Mouse (Mus musculus) T-cell, adult 2 months (primary cell): ENCODE results near the gene Hal.
A peak's percentile ranks its signal among the peaks of the same experiment; 100 is the strongest.

Experiments
- DNase-seq: peaks from one replicate; pipeline ENCODE4 v3.0.0; 2022; ENCODE audit warnings: low spot score

Hal gene

GRCm38 (mm10) chr10:93488066-93488827 lies at the start of gene Hal:
TSS of gene Hal (plus strand) at chr10:93488768.
- DNase-seq = no peak

- DNase-seq = no peak
These were observed 47.1 kb upstream of the Hal start for GRCm38 (mm10) chr10:93441501-93441900.

DNA sequence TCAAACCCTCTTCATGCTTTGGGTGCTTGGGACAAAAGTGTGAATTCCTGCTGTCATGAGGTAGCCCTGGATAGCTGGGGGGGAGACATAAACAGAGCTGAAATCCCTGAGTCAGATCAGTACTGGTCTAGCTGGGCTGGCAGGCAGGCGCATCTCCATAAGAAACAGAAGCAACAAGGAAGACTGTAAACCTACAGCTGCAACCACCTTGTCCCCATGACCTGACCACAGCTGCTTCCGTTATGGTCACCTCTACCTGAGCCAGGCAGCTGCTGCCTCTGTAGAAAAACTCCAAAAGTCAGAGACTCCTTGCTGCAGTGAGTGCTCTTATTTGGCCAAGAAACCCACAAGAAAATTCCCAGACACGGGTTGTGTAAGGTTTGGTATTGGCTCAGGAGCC lies 46.4 kb upstream of the Hal start:
- peak; percentile 44 for DNase-seq

GRCm38 (mm10) chr10:93444407-93444806 lies 44.2 kb upstream of the Hal start:
- DNase-seq = no peak

DNA sequence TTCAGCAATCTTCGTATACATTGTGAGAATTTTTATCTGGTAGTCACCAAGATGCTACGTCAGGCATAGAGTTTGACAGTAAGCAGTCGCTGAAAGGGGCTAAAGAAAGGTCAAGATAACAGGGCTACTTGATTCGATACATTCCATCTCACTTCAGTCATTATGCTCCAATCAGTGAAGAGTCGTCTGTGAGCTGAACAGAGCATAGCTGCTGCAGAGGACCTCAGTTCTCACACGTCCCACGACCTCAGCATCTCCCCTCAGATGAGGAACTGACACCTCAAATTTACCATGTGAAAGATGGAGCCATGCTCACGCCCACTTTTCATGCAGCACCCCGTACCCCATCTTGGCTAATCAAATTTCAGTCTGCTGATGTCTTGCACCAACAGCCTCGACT lies 41.2 kb upstream of the Hal start:
- DNase-seq = no peak

DNA sequence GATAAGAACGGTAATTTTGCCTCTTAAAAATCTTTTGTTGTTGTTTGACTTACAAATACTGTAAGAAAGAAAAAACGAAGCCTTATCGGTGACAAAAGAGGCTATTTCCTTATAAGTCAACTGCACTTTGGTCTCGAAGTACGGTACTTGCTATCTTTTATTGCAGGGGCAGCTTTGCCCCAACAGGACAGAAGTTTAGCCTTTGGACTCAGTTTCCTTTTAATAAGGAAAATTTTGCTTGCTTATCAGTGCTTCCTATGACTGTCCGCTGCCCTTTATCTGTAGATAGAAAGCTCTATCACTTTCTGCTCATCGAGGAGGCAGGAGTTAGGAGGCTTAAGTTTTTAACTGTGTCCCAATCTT lies 33.9 kb upstream of the Hal start:
- no peak for DNase-seq

GRCm38 (mm10) chr10:93460106-93460505 lies 28.5 kb upstream of the Hal start:
- no peak for DNase-seq

DNA sequence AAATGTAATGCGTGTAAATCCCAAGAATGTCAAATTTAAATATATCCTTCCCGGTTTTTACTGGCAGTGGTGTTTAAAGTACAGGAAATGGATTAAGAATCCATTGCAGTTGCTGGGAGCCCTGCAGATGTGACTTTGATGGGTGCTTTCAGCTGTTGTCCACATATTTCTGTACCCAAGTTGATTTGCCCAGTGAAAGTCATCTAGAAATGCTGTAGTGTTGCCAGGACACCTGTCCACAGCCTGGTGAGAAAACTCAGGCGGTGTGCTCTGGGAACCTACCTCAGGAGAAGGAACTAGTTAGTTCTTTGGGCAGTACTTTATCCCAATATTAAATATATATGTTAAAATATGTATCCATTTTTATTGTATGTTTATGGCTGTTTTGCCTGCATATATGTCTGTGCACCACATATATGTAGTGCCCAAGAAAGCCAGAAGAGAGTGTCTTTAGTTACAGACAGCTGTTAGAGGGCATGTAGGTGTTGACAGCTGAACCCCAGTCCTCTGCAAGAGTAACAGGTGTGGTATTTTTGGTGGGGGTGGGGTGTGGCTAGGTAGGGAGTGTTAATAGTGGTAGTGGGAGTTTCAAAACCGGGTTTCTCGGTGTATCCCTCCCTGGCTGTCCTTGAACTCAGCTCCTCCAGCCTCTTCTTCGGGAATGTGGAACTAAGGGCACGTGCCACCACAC lies 25.7 kb upstream of the Hal start:
- DNase-seq = no peak

DNA sequence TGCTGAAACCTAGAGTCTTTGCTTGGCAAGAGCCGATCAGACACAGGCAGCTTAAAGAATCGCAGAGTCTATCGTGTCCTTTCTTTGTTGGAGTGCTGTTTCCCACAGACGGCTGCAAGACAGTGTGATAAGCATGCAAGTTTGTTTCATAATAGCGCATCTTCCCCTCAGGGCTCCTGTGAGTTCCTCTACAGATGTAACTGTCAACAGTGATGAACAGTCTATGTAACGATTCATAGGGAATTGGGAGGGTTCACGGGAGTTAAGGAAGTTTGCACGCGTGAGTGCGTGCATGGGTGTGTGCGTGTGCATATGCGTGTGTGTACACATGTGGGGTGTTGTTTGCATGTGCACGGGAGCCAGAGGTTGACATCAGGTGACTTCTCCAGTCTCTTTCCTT lies 25.0 kb upstream of the Hal start:
- DNase-seq = no peak

DNA sequence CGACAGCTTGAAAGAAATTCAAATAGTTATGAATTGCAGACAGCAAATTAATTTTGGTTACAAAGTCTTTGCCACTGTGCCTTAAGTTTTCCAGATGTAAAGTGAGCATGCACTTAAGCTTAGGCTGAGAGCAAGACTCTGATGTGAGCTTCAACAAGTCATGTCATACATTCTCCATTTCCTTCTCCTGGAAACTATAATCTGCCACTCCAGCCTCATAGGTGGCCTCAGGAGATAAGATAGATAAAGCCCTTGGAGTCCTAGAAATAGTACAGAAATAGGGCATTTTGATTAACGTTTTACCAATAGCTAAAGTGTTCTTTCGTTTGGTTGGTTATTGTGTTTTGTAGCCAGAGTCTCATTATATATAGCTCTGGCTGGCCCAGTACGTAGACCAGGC lies 21.3 kb upstream of the Hal start:
- DNase-seq = no peak

DNA sequence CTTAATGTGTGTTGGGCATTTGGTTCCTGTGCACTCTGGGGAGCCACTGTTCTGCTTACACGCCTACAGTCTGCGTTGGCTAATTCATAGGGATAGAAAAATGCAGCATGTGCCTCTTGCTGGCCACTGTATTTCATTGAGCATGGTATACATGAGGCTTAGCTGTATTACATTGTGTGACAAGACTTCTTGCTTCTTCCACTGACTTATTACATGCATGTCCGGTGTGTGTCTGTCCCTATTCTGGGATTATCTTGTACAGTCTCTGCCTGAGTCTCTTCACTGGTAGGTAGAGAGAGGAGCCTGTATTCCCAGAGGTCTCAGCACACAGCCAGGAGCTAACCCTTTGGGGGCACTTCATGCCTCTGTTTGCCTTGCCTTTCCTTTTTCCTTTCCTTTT lies 20.8 kb upstream of the Hal start:
- no peak for DNase-seq

- DNase-seq = peak; percentile 82
These were observed 17.2 kb upstream of the Hal start for GRCm38 (mm10) chr10:93471415-93471814.

DNA sequence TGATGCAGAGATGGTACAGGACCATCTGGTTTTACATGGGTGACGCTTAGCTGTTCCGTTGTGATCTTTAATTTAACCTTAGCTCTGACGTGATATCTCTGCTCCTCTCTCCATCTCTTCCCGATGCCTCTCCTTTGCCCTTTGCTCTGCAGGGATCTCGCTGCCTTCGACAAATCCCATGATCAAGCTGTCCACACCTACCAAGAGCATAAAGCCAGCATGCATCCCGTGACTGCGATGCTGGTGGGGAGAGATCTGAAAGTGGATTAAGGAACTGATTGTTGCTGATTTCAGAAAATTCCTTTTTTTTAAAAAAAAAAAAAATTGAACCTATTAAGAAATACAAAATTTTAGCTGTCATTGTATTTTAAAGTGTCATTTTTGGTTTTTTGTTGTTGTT lies 4.1 kb upstream of the Hal start:
- no peak for DNase-seq

GRCm38 (mm10) chr10:93485055-93485691 lies 3.4 kb upstream of the Hal start:
- DNase-seq = peak; percentile 34

DNA sequence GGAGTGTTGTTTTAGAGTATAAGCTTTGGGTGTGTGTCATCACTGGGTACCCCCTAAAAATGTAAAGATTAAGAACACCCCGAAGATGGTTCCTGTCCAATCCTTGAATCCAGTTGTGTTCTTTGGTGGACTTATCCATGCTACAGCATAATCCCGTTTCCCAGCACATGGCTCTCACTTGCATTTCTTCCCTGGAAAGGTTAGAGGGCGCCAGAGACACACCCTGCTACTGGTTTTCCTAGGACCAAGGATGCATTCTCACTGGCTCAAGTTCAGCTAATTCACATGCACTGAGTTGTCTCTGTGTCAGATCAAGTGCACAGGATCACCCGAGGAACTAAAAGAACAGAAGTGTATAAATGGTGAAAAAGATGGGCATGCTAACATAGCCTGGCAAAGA lies 1.9 kb upstream of the Hal start:
- no peak for DNase-seq

- DNase-seq = no peak
These were observed 259 bp downstream of the Hal start for GRCm38 (mm10) chr10:93488828-93489226.

DNA sequence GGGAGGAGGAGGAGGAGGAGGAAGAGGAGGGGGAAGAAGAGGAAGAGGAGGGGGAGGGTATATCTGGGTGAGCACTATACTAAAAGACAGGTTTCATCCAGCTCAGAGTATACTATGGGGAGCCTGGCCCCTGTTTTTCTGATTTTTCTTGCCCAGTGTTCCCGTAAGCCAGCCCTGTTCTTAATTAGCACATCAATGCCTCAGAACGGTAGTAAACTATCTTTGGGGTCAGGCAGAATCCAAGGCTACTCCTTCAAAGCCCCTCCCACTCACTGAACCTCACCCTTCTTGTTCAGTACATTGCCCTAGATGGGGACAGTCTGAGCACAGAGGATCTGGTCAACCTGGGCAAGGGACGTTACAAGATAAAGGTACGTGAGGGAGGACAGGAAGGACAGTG lies 1.9 kb downstream of the Hal start:
- DNase-seq = no peak

GRCm38 (mm10) chr10:93500864-93501263 lies 12.3 kb downstream of the Hal start:
- peak; percentile 4 for DNase-seq

DNA sequence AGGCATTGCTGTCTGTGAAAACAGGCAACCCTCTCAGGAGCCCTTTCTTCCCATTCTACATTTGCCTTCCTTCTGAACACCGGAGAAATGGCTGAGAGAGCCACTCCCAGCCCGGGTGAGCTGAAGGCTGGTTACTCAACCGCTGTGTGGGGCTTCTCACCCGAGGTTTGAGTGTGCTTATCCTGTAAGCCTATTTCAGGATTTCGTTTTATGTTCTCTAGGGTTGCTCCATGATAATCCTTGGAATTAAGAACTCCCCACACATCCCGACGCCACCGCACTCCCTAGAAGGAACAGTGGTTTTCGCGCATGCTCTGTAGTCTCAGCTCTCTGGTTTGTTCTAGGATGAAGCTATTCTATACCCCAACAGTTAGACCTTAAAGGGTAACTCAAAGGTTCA lies 12.8 kb downstream of the Hal start:
- no peak for DNase-seq

DNA sequence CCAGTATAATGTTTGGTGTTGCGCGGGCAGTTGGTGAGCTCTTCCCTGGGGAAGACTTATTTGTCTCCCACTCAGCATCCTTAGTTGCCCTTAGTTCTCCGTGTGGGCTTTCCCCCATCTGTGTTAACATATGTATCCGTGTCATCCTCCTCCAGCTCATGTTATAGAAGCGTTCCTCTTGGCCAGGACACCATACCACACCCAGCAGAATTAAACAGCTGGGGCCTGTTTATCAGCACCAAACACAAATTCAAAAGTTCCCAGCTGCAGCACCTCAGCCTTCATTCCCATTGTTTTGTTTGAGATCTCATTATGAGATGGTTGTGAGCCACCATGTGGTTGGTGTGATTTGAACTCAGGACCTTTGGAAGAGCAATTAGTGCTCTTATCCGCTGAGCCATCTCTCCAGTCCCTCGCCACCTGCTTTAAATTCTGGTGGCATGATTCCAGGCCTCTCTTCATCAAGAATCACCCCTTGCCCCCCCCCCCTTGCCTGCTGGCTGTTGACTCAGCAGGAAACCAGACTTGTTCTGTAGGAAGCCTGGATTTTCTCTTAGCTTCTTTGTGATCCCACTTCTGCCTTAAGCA lies 19.9 kb downstream of the Hal start:
- DNase-seq = no peak

GRCm38 (mm10) chr10:93509532-93510153 lies 21.1 kb downstream of the Hal start:
- no peak for DNase-seq

GRCm38 (mm10) chr10:93515419-93515818 lies 26.9 kb downstream of the Hal start:
- DNase-seq = no peak

GRCm38 (mm10) chr10:93515927-93516326 lies 27.4 kb downstream of the Hal start:
- DNase-seq = no peak
